Mouse (Mus musculus): Measurements from ENCODE around the gene Rab44.

DNA sequence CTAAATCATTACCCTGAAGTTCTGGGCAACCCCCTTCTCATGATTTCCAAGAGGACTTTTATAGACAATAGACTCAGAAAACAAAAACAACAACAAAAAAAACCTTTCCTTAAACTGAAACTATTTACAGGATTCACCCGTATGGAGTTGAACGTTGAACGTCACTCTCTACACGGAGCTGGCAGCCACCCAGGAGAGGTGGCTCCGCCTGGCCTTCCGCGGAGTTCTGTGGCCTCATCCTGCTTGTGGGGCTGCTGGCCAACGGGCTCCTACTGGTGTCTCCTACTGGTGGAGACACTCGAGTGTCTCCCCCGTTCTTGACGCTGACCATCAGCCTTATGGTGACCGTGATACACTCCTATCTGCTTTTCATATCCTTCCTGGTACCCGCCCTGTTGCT, 40.3 kb downstream of the Rab44 start:
- TF ChIP-seq GATA1 (IDR thresholded peaks at IDR 0.05; ENCODE audit: low read length) (no peak), TAL1 (IDR thresholded peaks at IDR 0.05; ENCODE audit: low read length) (no peak)
